Mouse (Mus musculus): ENCODE data around the gene Hs1bp3. TPM values are rescaled to one million over a fixed set of nuclear protein-coding genes. Genes with fewer than 3 reads are reported as not detected.

Hs1bp3 gene
- total RNA-seq, 4 experiments from 2014 or later: 13.9 to 20.3 (median 17.1) TPM

DNA sequence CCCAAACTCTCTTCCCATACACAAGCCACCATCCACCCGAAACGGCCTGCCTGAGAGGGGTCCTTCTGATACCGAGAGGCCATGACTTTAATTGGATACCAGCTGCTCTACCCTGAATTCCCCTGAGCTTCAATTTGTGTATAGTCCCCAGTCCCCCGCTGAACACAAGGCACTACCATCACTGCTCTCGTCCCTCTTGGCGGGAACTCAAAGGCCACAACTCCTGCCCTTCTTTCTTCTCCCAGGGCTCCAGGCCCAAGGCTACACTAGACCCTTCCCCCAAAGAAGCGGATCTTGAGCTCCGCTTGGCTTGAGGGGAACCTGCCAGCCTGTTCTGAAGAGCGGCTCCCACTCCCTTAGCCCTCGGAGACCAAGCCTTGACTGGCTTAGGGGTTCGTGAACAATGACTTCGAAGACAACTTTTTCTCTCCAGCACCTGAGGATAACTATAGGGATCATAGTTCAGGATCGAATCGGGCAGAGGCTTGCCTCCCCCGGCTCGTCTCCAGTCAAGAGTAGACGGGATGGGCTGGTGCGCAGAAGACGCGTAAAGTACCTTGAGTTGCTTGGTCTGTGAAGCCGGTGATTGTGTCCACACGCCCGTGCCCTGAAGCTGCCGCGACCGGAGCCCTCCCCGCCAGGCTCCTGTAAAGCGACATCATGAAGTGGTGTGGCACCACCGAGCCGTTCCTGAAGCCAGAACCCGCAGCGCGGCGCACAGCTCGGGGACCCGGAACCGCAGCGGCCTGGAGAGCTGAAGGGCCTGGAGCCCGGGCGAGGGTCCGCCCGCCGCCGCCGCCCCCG is 12.0 kb upstream of the Hs1bp3 start:
- no peak for DNase-seq (ENCODE audit: low spot score)

DNA sequence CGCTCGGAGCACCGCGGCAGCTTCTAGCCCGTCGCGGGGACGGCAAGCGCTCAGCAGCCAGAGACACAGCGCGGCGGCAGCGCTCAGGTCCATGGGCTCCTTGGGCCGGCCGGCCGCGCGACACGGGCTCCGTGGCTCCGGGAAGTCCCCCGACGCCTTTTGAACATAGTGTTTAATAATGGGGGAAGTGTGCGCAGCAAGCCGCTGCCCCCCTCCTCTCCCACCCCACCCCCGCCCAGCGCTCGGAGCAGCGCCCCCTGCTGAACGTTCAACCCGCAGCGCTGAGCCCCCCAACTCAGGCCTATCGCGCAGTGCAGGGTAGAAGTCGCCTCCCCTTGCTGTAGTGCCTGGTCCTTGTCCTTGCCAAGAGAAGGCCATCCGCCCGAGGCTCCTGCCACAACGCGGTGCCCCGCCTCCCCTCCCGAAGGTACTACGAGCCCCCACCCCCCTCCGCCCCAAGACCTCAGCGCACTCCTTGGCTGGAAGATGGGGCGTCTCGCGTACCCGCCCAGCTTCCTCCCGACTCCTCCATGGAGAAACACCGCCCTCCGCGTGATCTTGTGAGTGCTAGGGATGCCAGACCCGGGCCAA is 11.3 kb upstream of the Hs1bp3 start, which contains the start of gene Gdf7:
Gene Gdf7, minus strand, starts transcription at position 114 of the 591 bp plus-strand sequence.
- DNase-seq (ENCODE audit: low spot score): no peak

DNA sequence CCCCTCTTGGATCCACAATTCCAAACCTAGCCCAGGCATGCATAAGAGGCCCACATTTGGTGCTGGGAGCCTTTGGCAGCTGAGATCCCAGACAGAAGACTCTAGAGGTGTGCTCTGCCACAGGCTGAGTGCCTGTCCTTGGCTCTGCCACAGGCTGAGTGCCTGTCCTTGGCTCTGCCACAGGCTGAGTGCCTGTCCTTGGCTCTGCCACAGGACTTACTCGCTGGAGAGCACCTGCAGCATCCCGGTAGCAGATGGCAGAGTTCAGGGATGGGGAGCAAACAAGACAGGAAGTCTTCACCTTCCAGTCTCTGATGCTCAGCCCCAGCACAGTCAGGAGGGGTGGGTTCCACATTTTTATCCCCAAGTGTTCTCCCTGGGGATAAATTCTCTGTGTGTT is 8.0 kb upstream of the Hs1bp3 start:
- no peak for DNase-seq (ENCODE audit: low spot score)

DNA sequence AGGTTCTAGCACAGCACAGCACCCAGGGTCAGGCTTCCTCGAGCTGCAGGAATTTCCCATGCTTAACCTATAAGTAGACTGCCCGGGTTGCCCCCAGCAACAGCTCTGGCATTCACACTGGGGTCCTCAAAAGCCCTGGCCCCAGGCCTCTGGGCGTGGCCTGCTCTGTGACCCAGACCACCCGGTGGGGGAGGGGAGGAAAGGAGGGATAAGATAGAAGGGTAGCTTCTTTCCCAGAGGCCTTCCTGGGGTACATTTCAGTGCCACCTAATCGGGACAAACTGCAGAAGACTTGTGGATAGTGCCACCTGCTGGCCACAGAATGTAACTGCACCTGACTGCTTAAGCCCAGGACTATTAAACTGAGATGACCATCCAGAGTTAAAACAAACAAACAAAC is 6.8 kb upstream of the Hs1bp3 start:
- DNase-seq (ENCODE audit: low spot score): peak; percentile 54

DNA sequence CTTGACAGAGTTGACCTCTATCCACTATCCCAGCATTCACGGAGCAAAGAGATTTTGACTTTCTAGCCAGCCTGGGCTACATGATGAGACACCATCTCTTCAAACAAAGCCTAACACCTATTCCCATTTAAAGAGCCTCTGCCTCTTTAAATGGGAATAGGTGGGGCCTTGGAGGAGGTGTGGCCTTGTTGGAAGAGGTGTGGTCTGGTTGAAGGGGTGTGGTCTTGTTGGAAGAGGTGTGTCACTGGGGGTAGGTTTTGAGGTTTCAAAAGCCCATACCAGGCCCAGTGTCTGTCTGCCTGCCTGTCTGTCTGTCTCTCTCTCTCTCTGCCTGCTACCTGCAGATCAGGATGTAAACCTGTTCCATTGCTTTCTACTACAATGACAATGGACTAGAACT is 6.3 kb upstream of the Hs1bp3 start:
- no peak for DNase-seq (ENCODE audit: low spot score)

DNA sequence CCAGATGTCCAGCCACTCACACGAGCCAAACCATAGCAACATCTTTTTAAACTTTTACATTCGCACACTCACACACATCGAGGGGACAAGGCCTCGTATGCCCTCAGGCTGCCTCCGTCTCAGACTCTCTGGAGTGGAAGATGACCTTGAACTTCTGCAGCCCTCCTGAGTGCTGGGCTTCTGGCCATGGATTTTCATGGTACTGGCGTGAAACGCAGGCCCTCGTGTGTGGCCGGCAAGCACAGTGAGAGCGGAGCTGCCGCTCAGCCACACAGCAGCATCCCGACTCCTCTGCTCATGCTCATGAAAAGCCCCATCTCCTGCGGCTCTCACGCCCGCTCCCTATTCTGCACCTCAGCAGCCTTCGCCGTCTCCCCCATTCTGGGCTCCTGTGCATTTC is 2.2 kb upstream of the Hs1bp3 start:
- no peak for DNase-seq (ENCODE audit: low spot score)

DNA sequence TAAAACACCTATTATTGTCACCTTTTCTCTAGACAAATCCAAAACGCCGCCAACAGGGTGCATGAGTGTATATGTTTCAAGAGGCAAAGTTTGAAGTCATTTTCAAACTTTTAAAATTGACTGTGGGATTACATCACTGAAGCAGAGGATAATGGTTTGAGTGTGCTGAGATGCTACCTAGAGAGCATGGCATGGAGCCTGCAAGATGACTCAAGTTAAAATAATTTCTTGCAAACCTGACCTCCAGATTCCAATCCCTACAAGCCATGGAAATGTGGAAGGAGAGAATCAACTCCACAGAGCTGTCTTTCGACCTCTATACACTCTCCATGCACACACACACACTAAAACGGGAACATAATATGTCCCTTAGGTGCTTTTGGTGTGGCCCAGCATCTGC is 966 bp upstream of the Hs1bp3 start:
- DNase-seq (ENCODE audit: low spot score): no peak

DNA sequence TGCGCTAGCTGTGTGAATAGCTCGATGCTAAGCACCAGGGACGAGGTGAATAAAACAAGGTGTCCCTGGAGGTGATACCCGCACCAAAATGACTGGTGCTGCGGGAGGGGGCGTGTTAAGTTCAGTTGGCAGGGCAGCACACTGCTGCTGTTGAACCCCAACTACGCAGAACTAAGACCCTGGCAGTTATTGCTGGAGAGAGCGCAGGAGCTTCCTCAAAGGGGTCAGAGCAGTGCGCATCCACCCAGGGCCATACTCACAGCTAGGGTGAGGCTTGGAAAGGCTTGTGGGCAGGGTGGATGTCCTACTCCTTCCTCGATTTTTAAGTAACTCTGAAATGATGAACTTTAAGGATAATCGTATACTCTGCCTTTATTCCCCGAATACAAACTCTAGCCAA is 541 bp downstream of the Hs1bp3 start:
- no peak for DNase-seq (ENCODE audit: low spot score)

DNA sequence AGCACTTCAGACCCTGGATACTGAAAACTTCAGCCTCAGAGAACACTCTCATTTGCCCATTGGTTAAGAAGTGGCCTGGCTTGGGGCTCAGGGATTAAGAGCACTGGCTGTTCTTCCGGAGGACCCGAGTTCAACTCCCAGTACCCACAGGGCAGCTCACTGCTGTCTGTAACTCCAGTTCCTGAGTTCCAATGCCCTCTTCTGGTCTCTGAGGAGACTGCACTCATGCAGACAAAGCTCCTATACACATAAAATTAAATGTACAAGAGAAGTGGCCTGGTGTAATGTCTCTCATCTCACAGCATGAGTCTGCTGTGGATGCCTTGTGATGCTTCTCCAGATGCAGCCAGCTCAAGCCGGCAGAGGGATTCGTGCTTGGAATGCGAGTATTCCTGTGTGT is 3.3 kb downstream of the Hs1bp3 start:
- DNase-seq (ENCODE audit: low spot score): no peak

DNA sequence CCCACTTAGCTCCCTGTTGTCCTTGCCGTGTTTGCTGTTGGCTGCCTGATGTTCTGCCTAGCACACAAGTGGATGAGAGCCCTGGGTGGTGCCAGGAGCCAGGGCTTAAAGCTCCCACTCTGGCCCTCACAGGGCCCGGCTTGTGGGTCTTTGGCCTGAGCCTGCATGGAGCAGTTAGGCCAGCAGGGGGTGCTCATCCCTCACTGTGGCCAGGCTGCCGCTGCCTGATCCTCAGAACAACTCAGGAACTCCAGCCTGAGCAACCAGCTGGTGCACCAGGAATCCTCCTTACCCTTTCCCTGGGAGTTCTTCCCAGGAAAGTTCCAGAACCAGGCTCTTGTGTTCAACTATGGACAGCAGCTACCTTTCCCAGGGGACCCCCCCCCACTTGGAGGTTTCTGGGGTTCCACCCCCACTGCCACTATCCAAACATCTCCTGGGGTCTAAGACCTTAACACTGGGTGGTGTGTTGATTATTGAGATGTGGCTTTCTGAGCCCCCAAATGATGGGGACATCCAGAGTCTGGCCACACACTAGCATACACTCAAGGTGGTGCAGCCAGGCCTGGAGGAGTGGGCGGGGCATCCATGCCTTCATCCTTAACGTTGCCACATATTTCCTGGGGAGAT is 7.0 kb downstream of the Hs1bp3 start:
- DNase-seq (ENCODE audit: low spot score): peak; percentile 83

DNA sequence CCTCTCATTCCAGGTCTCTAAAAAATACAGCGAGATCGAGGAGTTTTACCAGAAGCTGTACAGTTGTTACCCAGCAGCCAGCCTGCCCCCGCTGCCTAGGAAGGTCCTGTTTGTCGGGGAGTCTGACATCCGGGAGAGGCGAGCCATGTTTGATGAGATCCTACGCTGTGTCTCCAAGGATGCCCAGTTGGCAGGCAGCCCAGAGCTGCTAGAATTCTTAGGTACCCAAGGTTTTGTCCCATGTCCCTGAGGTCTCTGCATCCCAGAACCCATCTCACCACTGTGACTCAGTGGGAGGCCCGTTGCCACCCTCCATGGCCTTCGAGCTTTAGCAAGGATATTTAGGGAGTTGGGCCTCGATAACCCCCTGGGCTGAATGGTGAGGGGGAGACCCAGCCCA is 8.3 kb downstream of the Hs1bp3 start:
- no peak for DNase-seq (ENCODE audit: low spot score)

DNA sequence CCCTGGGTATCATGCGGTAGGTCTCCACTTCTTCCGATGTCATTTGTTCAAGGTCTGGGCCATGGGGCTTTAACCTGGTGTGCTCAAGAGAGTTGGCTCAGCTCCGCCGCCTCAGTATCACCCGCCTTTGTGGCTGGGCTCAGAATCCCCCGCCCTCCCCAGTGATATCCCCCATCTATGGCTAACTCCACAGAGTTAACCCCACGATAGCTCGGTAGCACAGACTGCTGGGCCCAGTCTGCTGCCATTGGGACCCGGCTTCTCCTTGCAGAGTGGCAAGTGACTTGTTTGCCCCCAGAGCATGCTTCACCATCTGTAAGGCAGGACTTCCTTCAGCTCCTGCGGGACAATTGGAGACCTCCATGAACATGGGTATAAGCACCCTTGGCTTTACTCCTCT is 10.9 kb downstream of the Hs1bp3 start:
- no peak for DNase-seq (ENCODE audit: low spot score)

DNA sequence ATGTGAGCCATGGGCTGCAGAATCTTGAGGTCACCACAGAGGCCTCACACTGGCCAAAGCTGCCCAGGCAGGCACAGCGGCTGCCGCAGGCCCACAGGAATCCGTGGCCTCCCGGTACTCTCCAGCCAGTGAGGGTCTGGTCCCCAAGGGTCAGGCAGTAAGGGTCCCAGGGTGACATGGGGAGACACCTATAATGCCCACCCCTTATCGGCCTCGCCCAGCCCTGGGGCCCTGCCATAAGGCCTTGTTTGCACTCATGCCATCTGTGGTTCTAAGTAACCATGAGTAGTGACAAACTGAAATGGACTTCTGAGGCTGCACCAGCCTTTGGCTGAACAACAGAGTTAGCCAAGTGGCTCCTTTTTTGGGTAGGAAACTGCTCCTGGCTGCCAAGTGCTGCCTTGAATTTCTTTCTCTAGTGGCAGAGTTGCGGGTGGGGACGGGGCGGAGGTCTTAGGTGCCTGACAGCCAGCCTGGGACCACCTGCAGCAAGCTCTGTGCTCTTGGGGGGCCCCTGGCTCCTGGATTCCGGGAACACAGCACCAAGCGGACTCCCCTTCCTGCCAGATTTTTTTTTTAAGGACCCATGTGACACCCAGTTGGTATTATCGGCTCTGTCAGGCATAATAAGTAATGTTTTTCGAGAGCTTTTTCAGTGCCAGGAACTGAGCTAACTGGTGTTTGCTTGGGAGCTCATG is 12.2 kb downstream of the Hs1bp3 start:
- DNase-seq (ENCODE audit: low spot score): no peak

DNA sequence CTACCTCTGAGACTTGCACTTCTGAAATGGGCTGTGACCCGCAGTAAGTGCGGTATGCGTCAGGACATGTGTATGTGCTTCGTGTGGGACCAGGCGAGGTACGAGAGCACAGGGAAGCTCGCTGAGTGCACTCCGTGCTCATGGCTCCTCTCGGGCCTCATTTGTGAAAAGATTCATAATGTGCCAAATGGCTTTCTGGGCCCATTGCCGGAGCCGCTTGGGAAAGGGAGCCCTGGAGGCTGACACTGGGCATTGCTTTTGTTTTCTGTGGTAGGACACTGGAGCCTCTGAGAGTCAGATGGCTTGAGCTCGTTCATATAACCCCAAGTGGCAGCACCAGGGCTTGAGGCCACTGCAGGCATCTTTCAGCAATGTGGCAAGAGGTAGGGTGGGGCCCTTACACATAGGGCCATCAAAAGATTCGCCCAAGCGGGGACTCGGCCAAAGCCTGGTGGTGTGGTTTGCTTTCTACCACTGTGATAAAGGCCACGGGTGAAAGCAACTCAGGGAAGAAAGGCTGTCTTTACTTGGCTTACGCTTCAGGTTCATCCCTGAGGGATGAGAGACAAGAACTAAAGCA is 12.8 kb downstream of the Hs1bp3 start:
- DNase-seq (ENCODE audit: low spot score): no peak

DNA sequence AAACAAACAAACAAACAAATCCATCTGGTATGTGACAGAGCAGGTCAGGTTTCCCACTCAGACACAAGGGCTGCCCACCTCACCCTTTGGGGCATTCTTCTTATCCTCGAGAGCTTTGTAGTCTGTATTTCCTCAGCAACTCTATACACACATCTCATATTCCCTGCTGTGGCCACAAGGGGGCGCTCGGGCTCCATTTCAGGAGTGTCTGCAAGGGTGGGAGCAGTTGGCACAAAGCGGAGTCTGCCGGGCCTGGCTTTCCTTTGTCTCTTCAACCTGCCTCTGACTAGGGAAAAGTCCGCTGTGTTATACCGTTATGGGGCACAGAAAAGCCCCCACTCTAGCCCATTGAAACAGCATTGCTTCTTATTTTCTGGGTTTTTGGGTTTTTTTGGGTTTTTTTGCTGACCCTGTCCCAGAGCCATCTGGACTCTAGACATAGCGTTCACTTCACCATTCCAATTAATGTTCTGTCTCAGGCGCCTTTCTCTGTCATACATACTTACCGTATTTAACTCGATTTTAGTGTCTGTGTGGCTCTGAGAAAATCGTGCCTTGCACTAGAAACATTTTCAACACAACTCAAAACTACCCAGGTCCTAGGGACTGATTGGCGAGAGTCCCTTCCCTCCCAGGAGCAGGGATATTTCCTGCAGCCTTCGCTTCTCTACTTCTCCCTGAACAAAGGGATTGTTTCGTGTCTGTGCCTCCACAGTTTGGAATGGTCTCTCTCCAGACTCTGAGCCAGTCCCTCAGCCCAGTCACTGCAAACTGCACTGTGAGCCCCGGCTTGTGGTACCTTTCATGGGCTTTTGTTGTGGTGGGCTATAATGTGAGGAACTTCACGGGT is 13.8 kb downstream of the Hs1bp3 start:
- peak; percentile 93 for DNase-seq (ENCODE audit: low spot score)

DNA sequence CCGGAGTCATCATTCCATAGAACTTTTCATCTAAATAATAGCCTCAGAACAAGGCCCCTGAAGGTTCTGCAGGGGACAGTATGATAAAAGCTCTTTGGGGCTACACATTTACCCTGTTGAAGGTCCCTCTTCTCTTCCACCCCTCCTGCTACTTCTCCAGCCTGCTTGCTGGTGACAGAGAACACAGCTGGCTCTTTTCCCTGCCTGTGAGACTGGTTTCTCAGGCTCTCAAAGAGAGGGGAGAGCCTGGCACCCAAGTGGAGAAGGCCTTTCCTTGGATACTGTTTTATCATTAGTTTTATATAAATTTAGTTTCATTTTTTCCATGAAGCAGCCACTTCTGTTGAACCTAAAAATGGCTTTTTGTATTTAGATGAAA is 14.4 kb downstream of the Hs1bp3 start:
- no peak for DNase-seq (ENCODE audit: low spot score)

DNA sequence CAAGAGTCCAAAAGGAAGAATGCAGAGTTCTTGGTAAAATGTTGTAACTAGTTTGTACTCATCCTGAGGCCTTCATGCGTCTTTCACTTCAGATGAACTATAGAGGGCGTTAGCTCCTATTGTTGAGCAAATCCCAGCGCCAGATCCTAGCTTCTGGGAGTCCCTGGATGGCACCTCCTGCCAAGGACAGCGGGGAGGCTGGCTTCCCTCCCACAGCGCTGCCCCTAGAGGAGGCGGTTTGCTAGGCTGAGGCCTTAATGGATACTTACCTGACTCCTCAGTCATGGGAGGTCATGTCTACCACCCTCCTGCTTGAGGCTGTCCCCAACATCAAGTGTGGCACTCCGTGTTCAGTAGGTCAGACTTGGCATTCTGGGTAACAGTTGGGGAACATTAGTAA is 16.0 kb downstream of the Hs1bp3 start:
- no peak for DNase-seq (ENCODE audit: low spot score)

DNA sequence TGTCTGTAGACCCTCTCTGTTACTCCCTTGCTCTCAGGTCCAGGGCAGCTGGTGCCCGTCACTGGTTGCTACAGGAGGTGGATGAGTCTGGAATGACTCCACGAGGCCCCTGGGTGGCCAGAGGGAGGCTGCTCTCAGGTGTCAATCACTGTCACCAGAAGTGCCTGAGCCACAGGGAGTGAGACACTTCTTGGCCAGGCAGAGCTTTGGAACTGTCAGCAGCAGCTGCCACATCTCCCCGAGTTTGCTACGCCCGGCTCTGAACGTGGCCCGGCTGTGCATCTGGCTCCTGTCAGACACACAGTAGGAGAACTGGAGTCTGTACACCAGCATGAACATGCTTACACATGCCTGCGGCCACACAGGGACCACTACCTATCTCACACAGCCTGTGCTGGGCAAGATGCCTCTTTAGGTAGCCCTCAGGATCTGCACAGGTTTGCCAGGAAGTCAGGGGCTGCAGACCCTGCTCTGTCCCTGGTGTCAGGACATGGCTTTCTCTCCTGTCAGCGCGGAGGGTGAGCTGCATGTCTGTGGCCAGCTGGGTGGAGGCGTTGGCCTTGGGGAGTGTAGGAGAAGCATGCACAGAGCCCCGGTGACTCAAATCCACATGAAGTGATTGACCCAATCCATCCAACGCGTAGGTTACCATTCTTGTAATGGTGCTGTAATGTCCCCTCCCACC is 18.4 kb downstream of the Hs1bp3 start:
- no peak for DNase-seq (ENCODE audit: low spot score)

DNA sequence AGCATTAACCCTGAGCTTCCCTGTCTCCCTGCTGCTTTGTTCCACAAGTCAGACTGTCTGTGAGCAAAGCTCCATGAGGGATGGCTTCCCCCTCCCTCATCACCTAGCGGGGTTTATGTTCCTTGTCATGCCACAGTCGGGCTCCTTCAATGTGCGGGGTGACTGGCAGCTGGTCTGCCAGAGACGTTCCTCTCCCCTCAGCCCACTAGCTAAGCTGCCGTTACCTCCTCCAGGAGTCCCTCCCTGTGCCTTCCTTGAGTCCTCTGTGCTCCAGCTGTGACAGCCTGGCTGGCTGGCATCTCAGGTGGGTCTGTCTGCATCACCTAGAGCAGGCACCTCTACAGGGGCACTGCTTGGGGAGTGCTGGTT is 18.9 kb downstream of the Hs1bp3 start:
- no peak for DNase-seq (ENCODE audit: low spot score)

DNA sequence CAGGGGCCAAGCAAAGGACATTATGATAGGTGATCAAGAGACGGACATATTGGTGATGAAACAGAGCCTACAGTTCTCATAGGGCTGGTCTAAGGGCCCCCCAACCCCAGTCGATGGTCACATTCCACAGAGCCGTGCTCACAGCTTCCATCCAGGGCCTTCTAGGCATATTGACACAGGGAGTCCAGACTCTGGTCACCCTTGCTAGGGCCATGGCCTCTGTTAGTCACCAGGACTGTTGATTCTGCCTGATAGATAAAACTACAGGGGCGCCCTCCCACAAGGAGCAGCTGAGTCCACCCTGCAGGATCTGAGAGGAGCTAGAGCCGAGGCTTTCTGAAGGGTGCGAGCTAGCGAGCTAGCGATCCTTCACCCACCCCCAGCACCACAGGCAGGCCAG is 20.4 kb downstream of the Hs1bp3 start:
- DNase-seq (ENCODE audit: low spot score): no peak

DNA sequence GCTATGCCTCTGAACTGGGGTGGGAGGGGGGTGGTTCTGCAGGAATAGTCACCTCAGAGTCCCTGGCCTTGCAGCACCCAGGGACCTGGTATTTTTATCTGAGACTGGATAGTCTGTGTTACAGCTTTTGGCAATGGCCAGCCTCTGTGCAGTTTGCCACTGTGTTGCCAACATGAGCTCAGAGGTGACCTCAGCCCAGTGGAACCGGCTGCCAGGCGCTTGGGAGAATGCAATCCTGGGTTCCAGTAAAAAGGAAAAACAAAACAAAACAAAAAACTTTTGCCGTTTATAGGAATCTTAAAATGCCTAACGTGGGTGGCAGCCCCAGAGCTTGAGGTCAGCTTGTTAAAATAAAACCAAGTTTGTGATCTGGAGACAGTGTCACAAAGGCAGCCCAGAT is 21.0 kb downstream of the Hs1bp3 start:
- DNase-seq (ENCODE audit: low spot score): no peak

All from heart, adult 8-10 months (tissue).